Mouse (Mus musculus) neural tube, embryonic 15.5 days (tissue): ENCODE data around the gene Dlec1. TPM values are rescaled to one million over a fixed set of nuclear protein-coding genes. Genes with fewer than 3 reads are reported as not detected.
A peak's percentile ranks its signal among the peaks of the same experiment; 100 is the strongest.

Source experiments
- ATAC-seq: fragments of 200-750 bp; cut with Nextera tagmentation; 2 replicates; pipeline ENCODE4 v1.8.0; 2017; ENCODE audit warnings: mild to moderate bottlenecking, moderate TSS enrichment, moderate library complexity; ENCODE audit not compliant: low FRiP score
- H3K27ac ChIP-seq: fragments of 300-500 bp; sonication (generic); replicated peaks from 2 replicates; pipeline ENCODE4 v1.5.1; 2015; ENCODE audit warnings: mild to moderate bottlenecking, inconsistent platforms
- H3K27me3 ChIP-seq: fragments of 300-500 bp; sonication (generic); replicated peaks from 2 replicates; pipeline ENCODE4 v1.6.1; 2015; ENCODE audit warnings: inconsistent platforms
- H3K36me3 ChIP-seq: fragments of 300-500 bp; sonication (generic); 2 replicates; pipeline ENCODE4 v1.6.1; 2015; ENCODE audit warnings: inconsistent platforms
- H3K4me1 ChIP-seq: fragments of 300-500 bp; sonication (generic); 2 replicates; pipeline ENCODE4 v1.6.1; 2015; ENCODE audit warnings: inconsistent platforms
- H3K4me2 ChIP-seq: fragments of 300-500 bp; sonication (generic); 2 replicates; pipeline ENCODE4 v1.6.1; 2015; ENCODE audit warnings: inconsistent platforms, mild to moderate bottlenecking, moderate library complexity
- H3K4me3 ChIP-seq: fragments of 300-500 bp; sonication (generic); replicated peaks from 2 replicates; pipeline ENCODE4 v1.5.1; 2015; ENCODE audit warnings: mild to moderate bottlenecking, inconsistent platforms
- H3K9ac ChIP-seq: fragments of 300-500 bp; sonication (generic); replicated peaks from 2 replicates; pipeline ENCODE4 v1.6.1; 2015; ENCODE audit warnings: mild to moderate bottlenecking, inconsistent platforms
- H3K9me3 ChIP-seq: fragments of 300-500 bp; sonication (generic); replicated peaks from 2 replicates; pipeline ENCODE4 v1.6.1; 2016; ENCODE audit warnings: inconsistent platforms
- WGBS: fragments of 180-500 bp; shearing (Covaris S2); methylation state at CpG from one replicate; pipeline ENCODE4 v1.1.7; 2015; ENCODE audit warnings: mixed read lengths; 5-methylcytosine and 5-hydroxymethylcytosine counted together
- polyA plus RNA-seq: library from polyadenylated mRNA; unstranded; fragments of >200 nt; fragmentation: Nextera tagmentation; extraction: Ambion mirVana; gene quantifications from 2 replicates; pipeline ENCODE4 v1.2.1, GENCODE M21; 2015

Gene Dlec1
- polyA plus RNA-seq, 1 experiment from 2014 or later, result 1.4 TPM

GRCm38 (mm10) chr9:119073184-119073895, 28.9 kb upstream of the Dlec1 start:
- WGBS, result 85% methylated on average over 15 of the region's 15 CpGs

GRCm38 (mm10) chr9:119075685-119076084, 26.6 kb upstream of the Dlec1 start:
- 70% methylated on average over 16 of the region's 16 CpGs for WGBS
- Histone ChIP-seq H3K36me3 (peaks cover 27% of the 10 kb centered on the region), H3K9ac (no peak overlapping the region), H3K4me2 (no peak overlapping the region), H3K27me3 (no peaks in the 10 kb centered on the region), H3K4me1 (no peaks in the 10 kb centered on the region), H3K9me3 (no peaks in the 10 kb centered on the region), H3K4me3 (no peak overlapping the region), H3K27ac (no peak overlapping the region)
- no peak for ATAC-seq

More at GRCm38 (mm10) chr9:119073184-119073895, 28.9 kb upstream of the Dlec1 start:
- H3K4me2 ChIP-seq, result no peak overlapping the region
- H3K27ac ChIP-seq, result no peak overlapping the region
- no peaks in the 10 kb centered on the region for H3K27me3 ChIP-seq
- H3K36me3 ChIP-seq, result peaks cover 27% of the 10 kb centered on the region
- H3K9me3 ChIP-seq, result no peaks in the 10 kb centered on the region
- no peak overlapping the region for H3K4me3 ChIP-seq
- no peak overlapping the region for H3K9ac ChIP-seq
- H3K4me1 ChIP-seq, result no peaks in the 10 kb centered on the region
- no peak for ATAC-seq

GRCm38 (mm10) chr9:119080040-119080675, 22.1 kb upstream of the Dlec1 start:
- Histone ChIP-seq H3K4me2 (no peak overlapping the region), H3K9me3 (no peaks in the 10 kb centered on the region), H3K4me3 (no peak overlapping the region), H3K36me3 (peaks cover 7% of the 10 kb centered on the region; the same call in 1 of the 2 replicates), H3K27ac (no peak overlapping the region), H3K9ac (no peak overlapping the region), H3K27me3 (no peaks in the 10 kb centered on the region), H3K4me1 (peaks cover 15% of the 10 kb centered on the region)
- WGBS, result 85% methylated on average over 5 of the region's 5 CpGs
- ATAC-seq, result no peak

- peaks cover 21% of the 10 kb centered on the region for H3K4me1 ChIP-seq
- peak overlapping the region; percentile 7; the same call in 1 of the 2 replicates for H3K27ac ChIP-seq
- H3K4me3 ChIP-seq, result no peak overlapping the region
- H3K4me2 ChIP-seq, result no peak overlapping the region
- H3K9me3 ChIP-seq, result no peaks in the 10 kb centered on the region
- H3K9ac ChIP-seq, result no peak overlapping the region
- ATAC-seq, result peak; percentile 52
- no peaks in the 10 kb centered on the region for H3K27me3 ChIP-seq
- 6% methylated on average over 8 of the region's 8 CpGs for WGBS
- H3K36me3 ChIP-seq, result 0 out of 2 replicates have a peak, but pooled peaks cover 3% of the 10 kb centered on the region
These were observed 20.2 kb upstream of the Dlec1 start for GRCm38 (mm10) chr9:119082039-119082438.

GRCm38 (mm10) chr9:119082656-119083430, 19.4 kb upstream of the Dlec1 start:
- Histone ChIP-seq H3K27me3 (no peaks in the 10 kb centered on the region), H3K36me3 (0 out of 2 replicates have a peak, but pooled peaks cover under 1% of the 10 kb centered on the region), H3K9me3 (no peaks in the 10 kb centered on the region), H3K4me1 (peaks cover 28% of the 10 kb centered on the region), H3K9ac (no peak overlapping the region), H3K4me2 (no peak overlapping the region), H3K27ac (peak overlapping the region; percentile 7; the same call in 1 of the 2 replicates), H3K4me3 (no peak overlapping the region)
- ATAC-seq, result no peak
- 78% methylated on average over 7 of the region's 7 CpGs for WGBS

GRCm38 (mm10) chr9:119083966-119084365, 18.3 kb upstream of the Dlec1 start:
- Histone ChIP-seq H3K4me2 (no peak overlapping the region), H3K4me1 (peaks cover 38% of the 10 kb centered on the region), H3K27ac (no peak overlapping the region), H3K9me3 (no peaks in the 10 kb centered on the region), H3K4me3 (no peak overlapping the region), H3K36me3 (no peaks in the 10 kb centered on the region), H3K27me3 (no peaks in the 10 kb centered on the region), H3K9ac (no peak overlapping the region)
- WGBS, result 84% methylated on average over 10 of the region's 10 CpGs
- ATAC-seq, result no peak

GRCm38 (mm10) chr9:119086451-119086850, 15.8 kb upstream of the Dlec1 start:
- Histone ChIP-seq H3K27me3 (no peaks in the 10 kb centered on the region), H3K9me3 (no peaks in the 10 kb centered on the region), H3K27ac (no peak overlapping the region), H3K9ac (no peak overlapping the region), H3K4me3 (no peak overlapping the region), H3K4me2 (no peak overlapping the region), H3K36me3 (no peaks in the 10 kb centered on the region), H3K4me1 (peaks cover 40% of the 10 kb centered on the region)
- WGBS, result 44% methylated on average over 1 of the region's 1 CpGs
- no peak for ATAC-seq

- Histone ChIP-seq H3K36me3 (no peaks in the 10 kb centered on the region), H3K27ac (no peak overlapping the region), H3K9ac (no peak overlapping the region), H3K9me3 (no peaks in the 10 kb centered on the region), H3K27me3 (peaks cover 5% of the 10 kb centered on the region; the same call in 1 of the 2 replicates), H3K4me2 (peak overlapping the region; percentile 52; the same call in 1 of the 2 replicates), H3K4me1 (peaks cover 40% of the 10 kb centered on the region), H3K4me3 (no peak overlapping the region; the same call in 1 of the 2 replicates)
- ATAC-seq, result no peak
- 83% methylated on average over 5 of the region's 5 CpGs for WGBS
These were observed 15.0 kb upstream of the Dlec1 start for GRCm38 (mm10) chr9:119087309-119087708.

- no peak overlapping the region for H3K9ac ChIP-seq
These were observed 14.0 kb upstream of the Dlec1 start for GRCm38 (mm10) chr9:119088148-119088801.

GRCm38 (mm10) chr9:119089437-119089836, 12.8 kb upstream of the Dlec1 start:
- peak overlapping the region; percentile 19 for H3K27ac ChIP-seq
- no peak overlapping the region for H3K4me2 ChIP-seq
- 25% methylated on average over 7 of the region's 7 CpGs for WGBS
- no peak overlapping the region for H3K9ac ChIP-seq
- no peak for ATAC-seq
- no peaks in the 10 kb centered on the region for H3K36me3 ChIP-seq
- no peaks in the 10 kb centered on the region for H3K9me3 ChIP-seq
- H3K4me3 ChIP-seq, result no peak overlapping the region
- H3K4me1 ChIP-seq, result peaks cover 57% of the 10 kb centered on the region
- H3K27me3 ChIP-seq, result peaks cover 5% of the 10 kb centered on the region; the same call in 1 of the 2 replicates

More at GRCm38 (mm10) chr9:119088148-119088801, 14.0 kb upstream of the Dlec1 start:
- Histone ChIP-seq H3K27ac (0 out of 2 replicates have a peak overlapping the region, but pooled peaks have one; percentile 33), H3K4me3 (peak overlapping the region; percentile 26), H3K4me1 (peaks cover 45% of the 10 kb centered on the region), H3K36me3 (no peaks in the 10 kb centered on the region), H3K27me3 (peaks cover 5% of the 10 kb centered on the region; the same call in 1 of the 2 replicates), H3K9me3 (no peaks in the 10 kb centered on the region), H3K4me2 (peak overlapping the region; percentile 52)
- under 1% methylated on average over 24 of the region's 24 CpGs for WGBS
- peak; percentile 39; the same call in 1 of the 2 replicates for ATAC-seq

- Histone ChIP-seq H3K27me3 (peaks cover 5% of the 10 kb centered on the region; the same call in 1 of the 2 replicates), H3K36me3 (no peaks in the 10 kb centered on the region), H3K4me2 (no peak overlapping the region), H3K4me3 (no peak overlapping the region), H3K27ac (no peak overlapping the region), H3K9me3 (no peaks in the 10 kb centered on the region), H3K9ac (no peak overlapping the region), H3K4me1 (peaks cover 58% of the 10 kb centered on the region)
- WGBS, result 95% methylated on average over 5 of the region's 5 CpGs
- no peak for ATAC-seq
These were observed 11.8 kb upstream of the Dlec1 start for GRCm38 (mm10) chr9:119090462-119090861.
